Mouse (Mus musculus): Measurements from ENCODE around the gene Uvrag. TPM values are rescaled to one million over a fixed set of nuclear protein-coding genes. Genes with fewer than 3 reads are reported as not detected.

The Uvrag gene
- polyA plus RNA-seq, 1 experiment from 2014 or later: 16.7 TPM

DNA sequence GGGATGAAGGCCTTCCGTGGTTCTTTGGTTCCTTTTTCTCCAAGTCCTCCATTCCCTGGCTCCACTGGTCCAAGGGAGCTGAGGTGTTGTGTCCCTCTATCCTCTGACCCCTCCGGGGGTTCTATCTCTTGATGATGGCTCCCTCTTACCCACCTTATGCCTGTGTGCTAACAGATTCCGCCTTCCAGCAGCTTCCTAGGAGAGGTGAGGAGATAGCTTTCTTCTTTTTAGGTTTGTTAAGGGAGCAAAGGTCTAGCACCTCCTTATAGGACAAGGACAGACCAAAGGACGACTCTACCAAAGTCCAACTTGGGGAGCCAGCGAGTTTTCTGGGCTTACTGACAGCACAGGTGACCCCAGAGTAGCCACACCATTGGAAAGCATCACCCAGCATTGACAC, 181.7 kb downstream of the Uvrag start:
- Histone ChIP-seq H3K36me3 (no peaks in the 10 kb centered on the region), H3K4me2 (no peak overlapping the region), H3K9ac (no peak overlapping the region), H3K9me3 (no peaks in the 10 kb centered on the region), H3K4me1 (peaks cover 49% of the 10 kb centered on the region), H3K27me3 (peaks cover 9% of the 10 kb centered on the region; the same call in 1 of the 2 replicates), H3K4me3 (no peak overlapping the region), H3K27ac (no peak overlapping the region)
- ATAC-seq (ENCODE audit: insufficient number of reproducible peaks, low FRiP score, low TSS enrichment, low read depth): no peak
- 83% methylated on average over 5 of the region's 5 CpGs for WGBS

DNA sequence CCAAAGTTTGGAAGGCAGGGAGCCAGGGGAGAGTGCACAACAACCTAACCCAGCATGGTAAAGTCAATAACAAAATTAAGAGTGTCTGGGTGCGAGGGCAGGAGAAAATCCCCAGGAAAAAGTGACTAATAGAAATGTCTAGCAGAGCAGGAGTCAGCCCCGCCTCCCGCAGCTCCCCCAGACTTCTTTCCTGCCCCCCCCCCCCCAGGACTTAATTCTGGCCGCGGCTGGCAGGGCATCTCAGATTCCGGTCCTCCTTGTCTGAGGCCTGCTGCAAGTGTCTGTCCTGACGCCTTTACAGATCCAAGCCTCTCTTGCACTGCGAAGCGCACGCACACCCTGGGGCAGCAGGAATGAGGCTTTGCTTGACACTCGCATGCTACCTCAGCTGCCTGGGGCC, 182.8 kb downstream of the Uvrag start:
- 18% methylated on average over 11 of the region's 11 CpGs for WGBS
- Histone ChIP-seq H3K27ac (peak overlapping the region; percentile 57; the same call in 1 of the 2 replicates), H3K27me3 (peaks cover 17% of the 10 kb centered on the region; the same call in 1 of the 2 replicates), H3K36me3 (no peaks in the 10 kb centered on the region), H3K9me3 (no peaks in the 10 kb centered on the region), H3K4me1 (peaks cover 45% of the 10 kb centered on the region), H3K4me3 (no peak overlapping the region), H3K4me2 (0 out of 2 replicates have a peak overlapping the region, but pooled peaks have one; percentile 7), H3K9ac (no peak overlapping the region)
- no peak for ATAC-seq (ENCODE audit: insufficient number of reproducible peaks, low FRiP score, low TSS enrichment, low read depth)

DNA sequence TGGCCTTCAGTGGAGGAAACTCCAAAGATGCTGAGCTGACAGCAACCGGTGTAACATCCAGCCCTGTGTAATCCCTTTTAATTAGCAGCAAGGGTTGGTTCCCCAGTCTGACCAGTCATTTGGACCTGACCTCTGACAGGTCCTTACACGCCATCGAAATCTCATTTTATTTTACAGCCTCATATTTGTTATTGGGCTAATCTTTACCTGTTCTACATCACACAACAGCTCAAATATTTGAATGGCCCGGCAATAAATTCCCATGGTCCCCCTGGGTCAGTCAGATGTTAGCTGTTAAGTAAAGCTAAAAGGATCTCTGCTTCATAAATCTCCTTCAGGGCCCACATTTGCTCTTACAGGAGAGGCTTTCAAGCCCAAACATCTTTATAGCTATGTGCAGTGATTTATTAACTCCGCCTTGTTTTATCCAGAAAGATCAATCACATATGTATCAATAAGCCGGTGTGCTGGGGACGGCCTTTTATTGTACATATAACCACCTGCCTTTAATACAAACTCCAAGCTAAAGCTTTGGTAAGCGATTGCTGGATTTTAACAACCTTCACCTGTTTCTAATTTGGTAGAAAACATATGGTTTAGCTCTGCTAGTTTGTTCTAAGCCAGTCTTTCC, 183.7 kb downstream of the Uvrag start:
- 25% methylated on average over 8 of the region's 8 CpGs for WGBS
- ATAC-seq (ENCODE audit: insufficient number of reproducible peaks, low FRiP score, low TSS enrichment, low read depth): 0 out of 2 replicates have a peak, but pooled peaks have one; percentile 40

DNA sequence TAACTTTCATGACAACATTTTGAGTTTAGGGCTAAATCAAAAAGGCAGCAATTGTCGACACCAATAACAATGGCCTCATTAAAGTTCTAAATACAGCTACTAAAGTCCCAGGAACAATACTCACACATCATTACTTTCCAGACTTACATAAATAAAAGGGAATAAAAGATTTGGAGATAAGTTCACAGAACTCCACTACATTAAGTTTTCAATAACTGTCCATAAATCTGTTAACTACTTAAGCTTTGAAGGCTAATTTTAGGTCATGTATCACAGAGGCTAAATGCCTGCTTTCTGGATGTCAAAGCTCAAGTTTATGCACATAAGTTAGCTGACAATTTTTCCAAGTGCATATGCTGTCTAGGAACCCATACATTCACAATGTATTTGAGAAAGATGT, 184.3 kb downstream of the Uvrag start:
- WGBS: 29% methylated on average over 1 of the region's 1 CpGs
- Histone ChIP-seq H3K36me3 (no peaks in the 10 kb centered on the region), H3K4me3 (no peak overlapping the region), H3K27me3 (peaks cover 13% of the 10 kb centered on the region; the same call in 1 of the 2 replicates), H3K4me1 (peaks cover 37% of the 10 kb centered on the region), H3K9ac (no peak overlapping the region), H3K9me3 (no peaks in the 10 kb centered on the region), H3K4me2 (no peak overlapping the region), H3K27ac (no peak overlapping the region)
- no peak for ATAC-seq (ENCODE audit: insufficient number of reproducible peaks, low FRiP score, low TSS enrichment, low read depth)

More for the DNA sequence above, 183.7 kb downstream of the Uvrag start:
- Histone ChIP-seq H3K9me3 (no peaks in the 10 kb centered on the region), H3K27ac (0 out of 2 replicates have a peak overlapping the region, but pooled peaks have one; percentile 38), H3K4me2 (no peak overlapping the region), H3K27me3 (peaks cover 17% of the 10 kb centered on the region; the same call in 1 of the 2 replicates), H3K4me1 (peaks cover 37% of the 10 kb centered on the region), H3K9ac (no peak overlapping the region), H3K36me3 (no peaks in the 10 kb centered on the region), H3K4me3 (no peak overlapping the region)

DNA sequence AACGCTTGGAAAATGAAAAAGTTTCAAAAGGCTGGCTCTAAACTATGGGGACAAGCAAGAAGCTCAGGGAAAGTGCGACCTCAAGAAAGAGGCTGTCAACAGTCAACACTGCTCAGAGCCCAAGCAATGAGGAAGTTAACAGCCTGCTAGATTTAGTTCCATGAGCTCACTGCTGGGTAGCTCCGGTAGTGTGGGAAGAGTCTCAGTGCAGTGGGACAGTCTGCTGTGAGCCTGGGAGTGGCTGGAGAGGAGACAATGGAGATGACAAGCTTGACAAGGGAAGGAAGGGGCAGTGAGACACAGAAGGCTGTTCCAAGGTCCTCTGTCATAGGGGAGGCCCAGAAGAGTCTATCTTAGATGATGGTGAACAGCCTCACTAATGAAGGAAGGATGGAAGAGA, 187.3 kb downstream of the Uvrag start:
- peaks cover 30% of the 10 kb centered on the region for H3K4me1 ChIP-seq
- H3K9me3 ChIP-seq: no peaks in the 10 kb centered on the region
- no peak overlapping the region for H3K27ac ChIP-seq
- H3K36me3 ChIP-seq: no peaks in the 10 kb centered on the region
- no peak for ATAC-seq (ENCODE audit: insufficient number of reproducible peaks, low FRiP score, low TSS enrichment, low read depth)
- no peak overlapping the region for H3K4me2 ChIP-seq
- no peak overlapping the region for H3K4me3 ChIP-seq
- H3K27me3 ChIP-seq: peaks cover 13% of the 10 kb centered on the region; the same call in 1 of the 2 replicates
- H3K9ac ChIP-seq: no peak overlapping the region
- 76% methylated on average over 3 of the region's 3 CpGs for WGBS

DNA sequence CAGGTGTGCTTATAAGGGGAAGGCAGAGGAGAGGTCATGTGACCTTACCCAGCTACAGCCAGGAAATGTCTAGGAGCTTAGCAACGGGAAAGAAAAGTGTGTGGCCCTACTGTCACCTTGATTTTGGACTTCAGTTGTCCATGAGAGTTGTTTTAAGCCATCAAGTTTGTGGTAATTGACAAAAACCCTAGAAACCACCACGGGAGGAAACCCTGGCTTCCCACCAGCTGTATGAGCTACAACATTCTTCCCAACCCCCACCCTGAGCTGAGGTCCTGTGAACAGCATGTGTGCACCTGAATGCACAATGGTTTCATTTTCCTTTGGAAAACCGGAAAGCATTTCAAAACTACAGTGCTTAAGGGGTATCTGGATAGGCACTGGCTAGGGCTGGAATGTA, 196.0 kb downstream of the Uvrag start:
- no peak for ATAC-seq (ENCODE audit: insufficient number of reproducible peaks, low FRiP score, low TSS enrichment, low read depth)
- no peaks in the 10 kb centered on the region; the same call in 1 of the 2 replicates for H3K27me3 ChIP-seq
- H3K4me1 ChIP-seq: peaks cover 5% of the 10 kb centered on the region; the same call in 1 of the 2 replicates
- no peak overlapping the region for H3K4me2 ChIP-seq
- no peaks in the 10 kb centered on the region for H3K36me3 ChIP-seq
- no peak overlapping the region for H3K9ac ChIP-seq
- no peak overlapping the region for H3K27ac ChIP-seq
- no peak overlapping the region for H3K4me3 ChIP-seq
- 38% methylated on average over 3 of the region's 3 CpGs for WGBS
- H3K9me3 ChIP-seq: no peaks in the 10 kb centered on the region

DNA sequence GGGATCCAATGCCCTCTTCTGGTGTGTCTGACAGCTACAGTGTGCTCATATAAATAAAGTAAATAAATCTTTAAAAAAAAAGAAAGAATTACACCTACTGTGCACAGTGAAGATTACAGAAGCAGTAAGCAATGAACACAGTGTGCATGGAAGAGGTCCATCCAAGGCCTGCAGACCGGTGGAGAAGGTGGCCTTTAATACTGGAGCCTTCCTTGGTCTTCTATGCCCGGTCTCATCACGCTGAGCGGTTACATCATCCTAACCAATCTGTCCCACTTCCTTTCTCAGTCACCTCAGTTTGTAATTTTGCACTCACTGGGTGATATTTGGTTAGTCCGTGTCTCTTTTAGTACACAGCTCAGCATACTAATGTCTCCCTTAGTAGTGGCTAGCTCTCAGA, 197.3 kb downstream of the Uvrag start:
- H3K9me3 ChIP-seq: no peaks in the 10 kb centered on the region
- H3K4me1 ChIP-seq: peaks cover 11% of the 10 kb centered on the region; the same call in 1 of the 2 replicates
- no peaks in the 10 kb centered on the region for H3K36me3 ChIP-seq
- H3K4me3 ChIP-seq: no peak overlapping the region
- no peak for ATAC-seq (ENCODE audit: insufficient number of reproducible peaks, low FRiP score, low TSS enrichment, low read depth)
- H3K9ac ChIP-seq: no peak overlapping the region
- 88% methylated on average over 5 of the region's 5 CpGs for WGBS
- H3K4me2 ChIP-seq: no peak overlapping the region
- no peaks in the 10 kb centered on the region; the same call in 1 of the 2 replicates for H3K27me3 ChIP-seq
- no peak overlapping the region for H3K27ac ChIP-seq

DNA sequence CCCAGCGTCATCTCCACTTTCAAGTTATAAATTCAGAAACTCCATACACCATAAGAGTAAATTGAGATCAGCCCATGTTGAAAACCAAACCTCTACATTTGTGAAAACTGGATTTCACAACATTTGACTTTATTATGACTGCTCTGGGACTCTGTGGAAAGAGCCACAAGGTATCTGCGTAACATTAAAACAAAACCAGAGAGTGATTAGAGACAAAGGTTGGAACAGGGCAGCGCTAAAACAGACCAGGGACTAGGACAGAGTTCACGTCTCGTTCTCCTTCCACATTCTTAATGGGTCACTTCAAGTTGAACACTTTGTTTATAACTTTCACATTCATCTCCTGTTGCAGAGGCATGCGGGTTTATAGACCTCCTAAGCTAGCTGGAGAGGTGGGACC, 198.2 kb downstream of the Uvrag start:
- WGBS: 53% methylated on average over 6 of the region's 6 CpGs
- Histone ChIP-seq H3K27me3 (no peaks in the 10 kb centered on the region; the same call in 1 of the 2 replicates), H3K9ac (no peak overlapping the region), H3K9me3 (no peaks in the 10 kb centered on the region), H3K4me2 (no peak overlapping the region), H3K4me3 (no peak overlapping the region), H3K27ac (no peak overlapping the region), H3K36me3 (no peaks in the 10 kb centered on the region), H3K4me1 (peaks cover 19% of the 10 kb centered on the region)
- ATAC-seq (ENCODE audit: insufficient number of reproducible peaks, low FRiP score, low TSS enrichment, low read depth): no peak

DNA sequence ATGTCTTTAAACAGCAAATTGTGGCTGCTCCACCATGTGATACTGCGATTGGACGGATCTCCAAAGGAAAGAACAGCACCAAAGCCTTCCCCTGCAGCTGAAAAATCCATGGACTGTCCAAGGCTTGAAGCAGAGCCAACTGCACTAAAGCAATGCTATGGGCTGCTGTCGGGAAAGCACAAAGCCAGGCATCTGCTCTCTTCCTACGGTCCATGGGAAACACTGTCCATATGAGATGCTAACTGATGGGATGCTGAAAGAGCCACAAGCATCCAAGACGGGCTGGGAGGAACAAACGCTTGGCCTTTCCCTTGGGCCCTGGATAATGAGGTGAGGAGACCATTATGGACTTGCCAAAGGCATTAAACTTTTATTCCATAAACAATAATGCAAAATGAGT, 201.7 kb downstream of the Uvrag start:
- peak; percentile 70; the same call in 1 of the 2 replicates for ATAC-seq (ENCODE audit: insufficient number of reproducible peaks, low FRiP score, low TSS enrichment, low read depth)
- peaks cover 31% of the 10 kb centered on the region for H3K4me1 ChIP-seq
- WGBS: 65% methylated on average over 6 of the region's 6 CpGs

DNA sequence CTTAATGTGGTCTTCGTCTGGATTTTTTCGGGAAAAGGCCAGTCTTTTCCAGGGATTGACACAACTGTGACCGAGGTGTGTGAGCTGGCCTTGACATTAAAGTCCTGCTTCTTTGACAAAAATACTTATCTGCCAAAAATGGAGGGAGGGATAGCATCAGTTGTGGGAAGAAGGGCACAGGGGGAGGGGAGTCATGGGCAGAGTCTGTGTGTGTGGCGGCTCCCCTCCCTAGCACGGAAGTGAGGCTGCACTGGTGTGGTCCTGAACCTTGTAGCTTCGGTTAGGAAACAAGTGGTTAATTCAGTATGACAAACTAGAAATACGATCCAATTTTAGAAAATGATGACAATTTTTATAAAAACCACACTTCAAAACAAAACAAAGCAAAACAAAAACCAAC, 202.3 kb downstream of the Uvrag start:
- no peak for ATAC-seq (ENCODE audit: insufficient number of reproducible peaks, low FRiP score, low TSS enrichment, low read depth)
- H3K4me3 ChIP-seq: no peak overlapping the region
- no peaks in the 10 kb centered on the region for H3K9me3 ChIP-seq
- WGBS: 87% methylated on average over 7 of the region's 7 CpGs
- no peaks in the 10 kb centered on the region for H3K36me3 ChIP-seq
- H3K9ac ChIP-seq: no peak overlapping the region
- H3K4me1 ChIP-seq: peaks cover 31% of the 10 kb centered on the region
- H3K4me2 ChIP-seq: no peak overlapping the region
- H3K27me3 ChIP-seq: 0 out of 2 replicates have a peak, but pooled peaks cover 4% of the 10 kb centered on the region
- no peak overlapping the region for H3K27ac ChIP-seq

More for the DNA sequence above, 201.7 kb downstream of the Uvrag start:
- H3K27ac ChIP-seq: no peak overlapping the region
- no peak overlapping the region for H3K9ac ChIP-seq
- 0 out of 2 replicates have a peak, but pooled peaks cover 4% of the 10 kb centered on the region for H3K27me3 ChIP-seq
- H3K9me3 ChIP-seq: no peaks in the 10 kb centered on the region
- no peak overlapping the region for H3K4me3 ChIP-seq
- H3K4me2 ChIP-seq: no peak overlapping the region
- no peaks in the 10 kb centered on the region for H3K36me3 ChIP-seq

DNA sequence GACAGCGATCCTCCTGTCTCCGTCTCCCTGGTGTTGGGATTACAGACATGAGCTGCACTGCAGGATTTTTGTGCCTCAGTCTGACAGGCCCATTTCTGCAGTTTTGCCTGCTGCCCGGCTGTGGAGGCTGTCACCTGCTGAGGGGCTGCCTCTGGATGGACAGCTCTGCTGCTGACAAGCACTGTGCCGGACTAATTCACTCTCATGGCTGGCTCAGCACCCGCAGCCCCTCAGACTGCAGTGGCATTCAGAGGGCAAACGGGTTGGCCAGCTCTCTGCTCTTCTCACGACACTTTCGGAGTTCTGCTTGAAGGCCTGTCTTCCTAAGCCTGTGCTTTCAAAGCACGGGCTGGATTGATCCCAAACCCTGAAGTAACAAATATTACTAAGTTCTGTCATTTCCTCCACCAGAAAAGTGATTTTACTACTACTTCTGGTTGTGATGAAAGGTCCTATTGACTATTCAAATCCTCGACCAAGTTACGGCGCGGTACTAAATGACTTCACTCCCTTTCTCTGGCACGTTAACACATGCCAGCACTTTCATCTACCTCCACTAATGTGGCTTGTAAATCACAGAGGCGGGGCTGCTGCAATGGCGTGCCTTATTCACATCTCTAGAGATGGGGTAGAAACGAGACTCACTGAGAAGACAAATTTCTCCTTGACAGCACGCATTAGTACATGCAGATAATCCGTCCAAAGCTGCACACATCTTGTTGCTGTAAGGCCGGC, 203.7 kb downstream of the Uvrag start:
- Histone ChIP-seq H3K27ac (peak overlapping the region; percentile 72), H3K4me1 (peaks cover 36% of the 10 kb centered on the region), H3K4me3 (no peak overlapping the region), H3K27me3 (0 out of 2 replicates have a peak, but pooled peaks cover 4% of the 10 kb centered on the region), H3K4me2 (peak overlapping the region; percentile 15), H3K9ac (no peak overlapping the region), H3K9me3 (no peaks in the 10 kb centered on the region), H3K36me3 (no peaks in the 10 kb centered on the region)
- WGBS: 25% methylated on average over 20 of the region's 20 CpGs
- ATAC-seq (ENCODE audit: insufficient number of reproducible peaks, low FRiP score, low TSS enrichment, low read depth): peak; percentile 66

DNA sequence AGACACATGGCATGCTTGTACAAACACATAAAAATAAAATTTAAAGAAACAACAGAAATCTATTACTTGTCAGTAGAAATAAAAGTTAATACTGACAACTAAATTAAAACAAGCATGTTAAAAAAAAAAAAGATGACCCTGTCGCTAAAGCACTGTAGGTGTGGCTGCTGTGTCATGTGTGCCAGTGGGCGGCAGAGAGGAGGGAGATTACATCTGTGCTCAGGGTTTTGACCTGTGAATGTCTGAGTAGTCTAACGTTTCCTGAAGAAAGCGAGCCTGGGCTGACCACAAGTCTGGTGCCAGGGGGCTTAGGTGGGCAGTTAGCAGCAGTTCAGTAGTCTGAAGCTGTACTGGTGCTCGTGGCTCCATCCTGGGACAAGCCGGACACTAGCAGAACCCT, 205.2 kb downstream of the Uvrag start:
- Histone ChIP-seq H3K4me3 (no peak overlapping the region), H3K27ac (no peak overlapping the region), H3K9ac (no peak overlapping the region), H3K4me1 (peaks cover 38% of the 10 kb centered on the region), H3K4me2 (no peak overlapping the region), H3K9me3 (no peaks in the 10 kb centered on the region), H3K27me3 (0 out of 2 replicates have a peak, but pooled peaks cover 4% of the 10 kb centered on the region), H3K36me3 (no peaks in the 10 kb centered on the region)
- WGBS: 80% methylated on average over 6 of the region's 6 CpGs
- ATAC-seq (ENCODE audit: insufficient number of reproducible peaks, low FRiP score, low TSS enrichment, low read depth): no peak

Data from limb, embryonic 15.5 days (tissue).